16 mouse cellular contexts compared by ENCODE assay signal in the genomic region with DNA sequence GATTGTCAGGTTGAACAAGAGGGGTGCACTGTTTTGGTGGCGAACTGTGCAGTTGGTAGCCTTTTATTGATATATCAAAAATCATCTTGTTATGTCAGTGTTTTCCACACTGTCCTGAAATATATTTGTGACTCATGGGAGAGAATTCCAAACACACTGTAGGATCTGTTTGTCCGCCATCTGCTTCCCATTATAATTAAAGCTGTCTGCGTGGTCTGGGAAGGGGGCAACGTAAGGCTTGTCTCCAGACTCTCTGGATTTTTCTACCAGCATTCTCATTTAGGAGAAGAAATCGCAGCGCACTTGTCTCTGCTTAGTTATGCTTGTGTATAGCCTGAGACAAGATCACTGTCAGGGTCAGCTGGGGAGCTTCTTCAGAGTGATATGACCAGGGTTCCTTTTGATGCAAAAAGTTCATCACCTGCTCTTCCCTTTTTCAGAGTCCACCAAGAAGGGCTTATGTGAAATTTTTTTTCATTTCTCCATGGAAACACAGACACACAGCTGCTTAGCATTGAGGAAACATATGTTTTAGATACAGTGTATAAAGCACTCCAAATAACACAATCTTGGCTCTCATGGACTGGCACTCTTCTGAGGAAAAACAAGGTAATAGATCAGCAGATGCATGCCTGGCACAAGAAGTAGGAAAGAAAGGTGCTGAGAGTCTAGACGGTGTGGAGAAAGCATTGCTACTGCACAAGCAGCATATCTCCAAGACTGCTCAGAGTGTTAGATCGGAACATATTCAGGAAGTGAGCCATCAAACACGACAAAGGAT.
DNase-seq lines count a peak whose midpoint lies in the region; ATAC-seq lines count a peak whose summit lies in the region.
"Had no signal": no experiment of that assay in that cellular context is flagged by ENCODE, and none has a peak within 500 bp of the region (broad histone marks: within the 10 kb centered on the region; RNA-seq: fewer than 3 reads in every experiment).

No protein-coding gene starts in this region.

- no peaks in the 10 kb centered on the region for H3K27me3 ChIP-seq in embryonic facial prominence, embryonic 15.5 days
- no peaks in the 10 kb centered on the region for H3K27me3 ChIP-seq in limb, embryonic 13.5 days
- no peaks in the 10 kb centered on the region for H3K27me3 ChIP-seq in hindbrain, embryonic 13.5 days
- H3K27me3 ChIP-seq: hindbrain, embryonic 15.5 days had no signal

- no peaks in the 10 kb centered on the region; the same call in 1 of the 2 replicates for H3K36me3 ChIP-seq in embryonic facial prominence, embryonic 15.5 days
- peaks cover 21% of the 10 kb centered on the region for H3K36me3 ChIP-seq in limb, embryonic 13.5 days
- H3K36me3 ChIP-seq in hindbrain, embryonic 13.5 days, result no peaks in the 10 kb centered on the region
- H3K36me3 ChIP-seq: kidney, embryonic 15.5 days had no signal

- H3K27ac ChIP-seq in embryonic facial prominence, embryonic 15.5 days (replicated peaks), result peak overlapping the region; percentile 60
- H3K27ac ChIP-seq in limb, embryonic 13.5 days, result peak overlapping the region; percentile 39; the same call in 1 of the 2 replicates
- no peak overlapping the region for H3K27ac ChIP-seq in hindbrain, embryonic 13.5 days
- H3K27ac ChIP-seq: hindbrain, embryonic 15.5 days; kidney, embryonic 15.5 days had no signal

- peaks cover 12% of the 10 kb centered on the region; the same call in 1 of the 2 replicates for H3K4me1 ChIP-seq in embryonic facial prominence, embryonic 15.5 days
- peaks cover 13% of the 10 kb centered on the region for H3K4me1 ChIP-seq in limb, embryonic 13.5 days
- H3K4me1 ChIP-seq in hindbrain, embryonic 13.5 days (replicated peaks), result no peaks in the 10 kb centered on the region
- H3K4me1 ChIP-seq: hindbrain, embryonic 15.5 days had no signal

- no peak overlapping the region; the same call in 1 of the 2 replicates for H3K4me2 ChIP-seq in embryonic facial prominence, embryonic 15.5 days (replicated peaks)
- 0 out of 2 replicates have a peak overlapping the region, but pooled peaks have one; percentile 16 for H3K4me2 ChIP-seq in limb, embryonic 13.5 days (replicated peaks)
- no peak overlapping the region for H3K4me2 ChIP-seq in hindbrain, embryonic 13.5 days
- H3K4me2 ChIP-seq: hindbrain, embryonic 15.5 days; kidney, embryonic 15.5 days; lung, embryonic 14.5 days had no signal

- H3K4me3 ChIP-seq in embryonic facial prominence, embryonic 15.5 days (replicated peaks), result no peak overlapping the region
- no peak overlapping the region for H3K4me3 ChIP-seq in limb, embryonic 13.5 days
- no peak overlapping the region for H3K4me3 ChIP-seq in hindbrain, embryonic 13.5 days
- H3K4me3 ChIP-seq: hindbrain, embryonic 15.5 days; kidney, embryonic 15.5 days; myocyte had no signal

- peak; percentile 18 to 27 for DNase-seq in kidney, postnatal 4 days
- no peak for DNase-seq in kidney, adult 8-10 months
- peak; percentile 38 for DNase-seq in embryo, embryonic 10 days (ENCODE audit: low spot score)
- no peak for DNase-seq in spleen, postnatal 10 days (ENCODE audit: low spot score in 2 of 2)
- no peak for DNase-seq in urinary bladder, postnatal 25 days (ENCODE audit: low spot score)
- DNase-seq: adrenal gland, adult 2 months; cerebellum, adult 11 months; lung, embryonic 14.5 days; thymus, postnatal 14 days had no signal

- no peak overlapping the region for H3K9ac ChIP-seq in embryonic facial prominence, embryonic 15.5 days
- H3K9ac ChIP-seq in limb, embryonic 13.5 days, result no peak overlapping the region
- no peak overlapping the region for H3K9ac ChIP-seq in hindbrain, embryonic 13.5 days
- H3K9ac ChIP-seq: hindbrain, embryonic 15.5 days; kidney, embryonic 15.5 days; lung, embryonic 14.5 days had no signal

- 39% methylated on average over 9 of the region's 9 CpGs for whole genome bisulfite sequencing in embryonic facial prominence, embryonic 15.5 days
- WGBS in limb, embryonic 13.5 days, result 37% methylated on average over 9 of the region's 9 CpGs
- 79% methylated on average over 9 of the region's 9 CpGs for WGBS in hindbrain, embryonic 13.5 days

- H3K9me3 ChIP-seq in embryonic facial prominence, embryonic 15.5 days (replicated peaks), result no peaks in the 10 kb centered on the region
- no peaks in the 10 kb centered on the region for H3K9me3 ChIP-seq in limb, embryonic 13.5 days
- no peaks in the 10 kb centered on the region for H3K9me3 ChIP-seq in hindbrain, embryonic 13.5 days
- H3K9me3 ChIP-seq: hindbrain, embryonic 15.5 days; kidney, embryonic 15.5 days had no signal

- peak; percentile 78 for ATAC-seq in embryonic facial prominence, embryonic 15.5 days (ENCODE audit: insufficient number of reproducible peaks, low FRiP score, low TSS enrichment, low read depth)
- ATAC-seq in limb, embryonic 13.5 days (ENCODE audit: low FRiP score, low read depth), result peak; percentile 61; the same call in 1 of the 2 replicates
- ATAC-seq in hindbrain, embryonic 13.5 days (ENCODE audit: low FRiP score), result no peak
- ATAC-seq: CD4-positive, CD25-positive, alpha-beta regulatory T cell, adult 4 months had no signal

Comparison
In these comparisons a context has a peak if more than half of its experiments do, and no peak if none do; other contexts are left out.
1. DNase-seq: peak in kidney, postnatal 4 days (2 of 2) and embryo, embryonic 10 days (single experiment); none in kidney, adult 8-10 months (0 of 2), spleen, postnatal 10 days (0 of 2) and urinary bladder, postnatal 25 days (single experiment).